Mouse (Mus musculus) right cerebral cortex, postnatal 36 days (tissue): ENCODE data around the gene Sema4b.

Experiments used
- DNase-seq, 2 experiments: peaks; one replicate each; pipeline ENCODE4 v3.0.0; 2022; ENCODE audit warnings: low spot score in 2 of 2, mixed read lengths in 1 of 2

Gene Sema4b

DNA sequence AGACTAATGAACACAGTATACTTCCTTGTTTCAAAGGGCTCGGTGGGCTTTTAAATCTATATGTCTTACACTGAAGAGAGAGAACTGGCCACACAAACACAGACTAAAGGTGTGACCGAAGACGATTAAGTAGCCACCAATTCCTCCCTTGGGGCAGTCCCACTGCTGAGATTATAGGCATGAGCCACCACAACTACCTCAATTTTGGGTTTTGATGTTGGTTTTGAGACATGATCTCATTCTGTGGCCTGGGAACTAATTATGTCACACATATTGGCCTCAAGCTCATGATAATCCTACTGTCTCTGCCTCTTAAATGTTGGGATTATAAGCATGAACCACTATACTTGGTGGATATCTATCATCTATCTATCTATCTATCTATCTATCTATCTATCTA is 9.2 kb upstream of the Sema4b start:
- DNase-seq, result no peak

DNA sequence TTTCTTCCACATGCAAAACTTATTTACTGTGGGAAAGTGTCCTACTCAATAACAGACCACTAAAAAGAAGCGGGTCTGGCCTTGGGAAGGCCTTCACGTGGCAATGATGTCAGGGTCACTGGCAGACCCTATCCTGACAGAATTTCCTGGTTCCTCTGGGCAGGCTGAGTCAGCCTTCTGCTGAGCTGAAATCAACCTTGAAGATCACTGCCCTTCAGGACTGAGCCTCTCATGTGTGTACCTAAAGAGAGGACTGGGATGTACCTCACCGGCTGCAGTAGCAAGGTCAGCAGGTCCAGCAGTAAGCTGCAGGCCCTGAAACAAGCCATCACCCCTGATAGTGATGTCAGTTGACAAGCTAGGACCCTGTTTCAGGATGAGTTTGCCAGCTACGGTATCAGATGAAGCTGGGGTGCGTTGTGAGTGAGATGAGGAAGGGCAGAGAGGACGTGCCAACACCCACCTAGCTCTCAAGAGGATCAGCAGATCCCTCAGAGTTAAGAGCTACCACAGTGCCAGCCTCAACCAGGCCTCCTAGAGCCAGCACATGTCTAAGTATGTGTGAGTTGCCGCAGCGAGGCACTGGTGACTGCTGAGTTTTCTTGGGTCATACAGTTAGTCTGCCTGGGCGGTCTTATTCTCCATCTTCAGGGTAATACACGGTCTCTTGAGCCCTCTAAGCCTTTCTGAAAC is 8.5 kb upstream of the Sema4b start:
- no peak for DNase-seq

DNA sequence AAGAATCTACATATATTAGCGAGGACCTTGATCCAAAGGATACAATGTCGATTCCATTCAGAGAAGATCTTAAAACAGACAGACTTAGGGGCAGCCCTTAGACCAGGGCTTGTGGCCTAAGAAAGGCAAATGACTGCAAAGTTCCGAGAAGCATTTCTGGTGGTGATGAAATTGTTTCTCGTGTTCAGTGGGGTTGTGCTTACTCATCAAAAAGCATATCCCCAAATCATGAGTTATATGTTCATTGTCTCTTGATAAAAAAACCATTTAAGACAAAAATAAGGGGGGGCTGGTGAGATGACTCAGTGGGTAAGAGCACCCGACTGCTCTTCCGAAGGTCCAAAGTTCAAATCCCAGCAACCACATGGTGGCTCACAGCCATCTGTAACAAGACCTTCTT is 7.3 kb upstream of the Sema4b start:
- DNase-seq, result no peak

- no peak for DNase-seq
Observed at GRCm38 (mm10) chr7:80179790-80180189, 6.9 kb upstream of the Sema4b start.

- DNase-seq, result no peak
Observed at GRCm38 (mm10) chr7:80180202-80180601, 6.4 kb upstream of the Sema4b start.

GRCm38 (mm10) chr7:80181078-80181477 is 5.6 kb upstream of the Sema4b start:
- DNase-seq, result no peak

DNA sequence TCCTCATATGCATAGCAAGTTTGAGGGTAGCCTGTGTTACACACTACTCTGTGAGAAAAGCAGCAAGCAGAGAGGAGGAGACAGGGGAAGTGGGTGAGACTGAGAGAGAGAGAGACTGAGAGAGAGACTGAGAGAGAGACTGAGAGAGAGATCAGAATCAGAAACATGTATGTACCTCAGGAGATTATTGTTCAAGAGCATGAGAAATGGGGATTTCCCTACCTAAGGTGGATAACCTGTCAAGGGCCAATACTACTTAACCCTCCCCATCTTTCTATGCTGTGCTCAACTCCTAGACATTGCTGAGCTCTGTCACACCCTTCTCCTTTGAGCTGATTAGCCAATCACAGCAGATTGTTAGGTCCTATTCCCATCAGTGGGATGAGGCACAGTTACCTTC is 4.5 kb upstream of the Sema4b start:
- no peak for DNase-seq

DNA sequence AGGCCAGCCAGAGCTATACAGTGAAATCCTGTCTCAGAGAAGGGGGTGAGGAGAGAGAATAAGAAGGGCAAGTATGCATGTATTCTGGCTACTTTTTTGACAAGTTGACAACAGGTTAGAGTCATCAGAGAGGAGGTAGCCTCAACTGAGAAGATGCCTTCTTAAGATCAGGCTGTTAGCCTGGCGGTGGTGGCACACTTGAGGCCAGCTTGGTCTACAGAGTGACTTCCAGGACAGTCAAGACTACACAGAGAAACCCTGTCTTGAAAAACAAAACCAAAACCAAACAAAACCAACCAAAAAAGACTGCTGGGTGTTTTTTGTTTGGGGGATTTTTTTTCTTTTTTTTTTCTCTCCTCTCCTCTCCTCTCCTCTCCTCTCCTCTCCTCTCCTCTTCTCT is 3.2 kb upstream of the Sema4b start:
- DNase-seq, result no peak

DNA sequence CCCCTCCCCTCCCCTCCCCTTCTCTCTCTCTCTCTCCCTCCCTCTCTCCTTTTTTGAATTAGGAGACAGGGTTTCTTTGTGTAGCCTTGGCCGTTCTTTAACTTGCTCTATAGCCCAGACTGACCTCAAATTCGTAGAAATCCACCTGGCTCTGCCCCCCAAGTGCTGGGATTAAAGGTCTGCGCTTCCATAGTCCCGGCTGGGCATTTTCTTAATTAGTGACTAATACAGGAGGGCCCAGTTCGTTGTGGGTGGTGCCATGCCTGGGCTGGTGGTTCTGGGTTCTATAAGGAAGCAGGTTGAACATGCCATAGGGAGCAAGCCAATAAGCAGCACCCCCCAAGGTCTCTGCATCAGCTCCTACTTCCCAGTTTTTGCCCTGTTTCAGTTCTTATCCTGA is 2.7 kb upstream of the Sema4b start:
- no peak for DNase-seq

DNA sequence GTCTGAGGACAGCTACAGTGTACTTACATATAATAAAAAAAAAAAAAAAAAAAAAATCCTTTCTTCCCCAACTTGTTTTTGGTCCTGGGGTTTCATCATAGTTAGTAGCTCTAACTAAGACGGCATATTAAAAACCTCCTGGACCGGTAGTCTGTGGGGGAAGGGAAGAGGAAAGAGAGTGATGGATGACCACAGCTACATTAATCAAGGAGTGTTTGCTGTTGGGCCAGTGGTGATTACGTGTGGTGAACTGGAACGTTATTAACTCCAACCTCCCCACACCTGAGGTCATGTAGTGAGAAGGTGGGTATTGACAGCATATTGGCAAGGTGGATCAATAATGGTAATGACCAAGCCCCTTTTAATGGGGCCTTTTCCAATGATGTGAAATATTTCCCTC is 2.1 kb upstream of the Sema4b start:
- DNase-seq, result no peak

DNA sequence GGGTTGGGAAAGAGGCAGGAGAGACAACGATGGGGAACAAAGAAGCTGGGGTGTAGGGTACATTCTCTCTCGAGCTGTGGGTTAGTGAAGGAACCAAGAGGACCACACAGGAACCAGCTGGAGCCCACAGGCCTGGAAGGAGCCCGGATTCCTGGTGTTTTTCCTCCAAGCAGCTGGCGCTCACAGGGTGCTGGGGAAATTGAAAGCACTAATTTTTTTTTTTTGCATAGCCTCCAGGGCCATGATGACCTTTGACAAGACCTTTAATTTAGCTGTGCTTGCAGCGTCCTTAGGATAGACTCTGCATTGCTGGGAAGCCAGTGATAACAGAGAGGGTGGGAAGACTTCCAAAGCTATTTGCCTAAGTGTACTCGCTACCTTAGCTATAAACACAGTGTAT is 1.7 kb upstream of the Sema4b start:
- no peak for DNase-seq

DNA sequence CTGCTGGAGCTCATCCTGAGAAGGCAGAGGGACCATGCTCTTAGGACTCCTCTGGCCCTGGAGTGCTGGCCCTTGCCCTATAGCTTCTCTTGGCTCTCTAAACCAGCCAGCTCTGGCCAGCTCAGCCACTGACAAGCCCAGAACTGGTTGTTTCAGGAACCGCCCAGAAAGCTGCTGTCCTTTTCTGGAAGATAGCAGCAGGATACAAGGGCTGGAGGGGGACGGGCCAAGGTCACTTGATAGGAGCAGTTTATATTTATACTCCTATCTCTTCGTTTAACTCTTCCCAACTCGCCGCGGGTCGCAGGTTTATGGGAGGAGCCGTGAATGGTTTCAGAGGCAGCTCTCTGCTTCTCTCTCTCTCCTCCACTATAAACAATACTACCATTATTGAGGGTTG is 620 bp upstream of the Sema4b start:
- no peak for DNase-seq

- no peak for DNase-seq
Observed at GRCm38 (mm10) chr7:80187501-80187900, 860 bp downstream of the Sema4b start.

DNA sequence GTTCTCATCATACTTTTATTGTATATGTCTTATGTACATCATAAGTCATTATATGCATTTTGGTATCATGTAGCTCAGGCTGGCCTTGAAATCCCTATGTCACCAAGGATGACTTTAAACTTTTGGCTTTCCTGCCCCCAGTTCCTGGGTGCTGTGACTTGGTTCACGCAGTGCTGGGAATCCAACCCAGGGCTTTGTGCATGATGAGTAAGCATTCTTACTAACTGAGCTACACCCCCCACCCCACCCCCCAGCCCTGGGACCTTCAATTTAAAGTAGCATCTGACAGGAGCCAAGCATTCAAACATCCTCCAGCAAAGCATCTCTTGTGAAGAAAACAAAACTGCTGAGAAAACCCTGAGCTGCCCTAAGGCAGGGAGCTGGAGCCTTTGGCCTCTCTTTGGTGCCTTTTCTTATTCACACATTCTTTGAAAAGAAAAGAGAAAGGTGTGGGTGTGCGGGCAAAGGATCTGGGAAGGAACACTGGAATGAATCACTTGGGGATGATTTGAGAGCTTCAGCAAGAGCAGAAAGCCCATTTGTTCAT is 2.0 kb downstream of the Sema4b start:
- no peak for DNase-seq

GRCm38 (mm10) chr7:80189147-80189933 is 2.7 kb downstream of the Sema4b start:
- no peak for DNase-seq

GRCm38 (mm10) chr7:80191455-80191854 is 4.8 kb downstream of the Sema4b start:
- DNase-seq, result no peak

DNA sequence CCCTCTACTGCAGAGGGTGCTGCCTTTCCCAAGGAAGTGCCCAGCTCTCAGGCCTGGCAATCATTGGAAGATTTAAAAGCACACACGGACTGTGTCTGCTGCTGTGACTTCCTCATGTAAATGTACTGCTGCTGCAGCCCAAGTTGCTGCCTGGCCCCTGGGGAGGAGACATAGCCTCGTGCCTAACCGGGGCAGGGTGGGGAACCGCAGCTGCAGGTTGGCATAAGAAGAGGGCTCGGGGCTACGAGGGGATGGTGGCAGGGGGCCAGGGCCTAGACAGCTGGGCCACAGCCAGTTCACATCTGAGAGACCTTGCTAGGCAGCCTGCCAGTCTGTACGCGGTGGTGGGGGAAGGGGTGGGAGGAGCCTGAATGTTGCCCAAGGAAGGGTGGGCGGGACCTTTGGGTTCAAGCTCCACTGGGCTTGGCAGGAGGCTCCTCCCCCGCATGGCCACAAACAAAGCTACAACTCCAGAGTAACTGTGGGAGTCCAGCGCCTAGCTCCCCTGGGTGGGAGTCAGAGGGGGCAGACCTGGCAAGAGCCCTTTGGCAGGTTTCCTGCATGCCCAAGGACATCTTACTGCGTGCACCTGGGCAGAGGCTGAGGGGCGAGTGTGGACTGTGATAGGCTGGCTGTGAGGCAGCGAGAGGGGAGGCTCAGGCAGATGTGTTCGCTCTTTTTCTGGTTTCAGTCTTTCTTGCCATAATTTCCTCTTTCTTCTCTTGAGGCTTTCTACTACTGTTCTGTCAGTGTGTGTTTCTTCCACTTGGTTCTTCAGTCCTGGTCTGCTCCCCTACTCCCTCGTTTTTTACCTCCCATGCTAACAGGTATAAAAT is 5.8 kb downstream of the Sema4b start:
- peak in 1 of 2 experiments; percentile 54 for DNase-seq

GRCm38 (mm10) chr7:80193941-80194739 is 7.5 kb downstream of the Sema4b start:
- DNase-seq, result no peak

- no peak for DNase-seq
Observed at GRCm38 (mm10) chr7:80195146-80195545, 8.5 kb downstream of the Sema4b start.

GRCm38 (mm10) chr7:80195576-80196263 is 9.1 kb downstream of the Sema4b start:
- no peak for DNase-seq

DNA sequence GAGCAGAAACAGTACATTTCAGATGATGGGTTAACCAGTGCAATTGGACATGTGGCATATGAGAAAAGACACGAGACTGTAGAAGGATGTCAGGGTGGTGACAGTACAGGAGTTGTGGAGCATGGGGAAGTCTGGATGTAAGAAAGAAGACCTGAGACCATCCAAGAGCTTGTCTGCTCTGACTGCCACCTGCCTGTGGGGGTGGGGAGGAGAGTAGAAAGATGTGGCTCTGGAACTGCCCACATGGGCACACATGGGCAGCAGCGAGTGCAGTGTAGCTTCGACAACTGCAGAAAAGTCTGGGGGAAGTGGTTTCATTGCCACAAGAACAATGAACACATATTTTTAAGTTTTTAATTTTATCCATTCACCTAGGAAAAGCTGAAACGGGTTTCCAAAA is 10.7 kb downstream of the Sema4b start:
- no peak for DNase-seq
